Mouse (Mus musculus) natural killer cell, adult 2 months (primary cell): ENCODE measurements around the gene Arhgap21.

Source experiments
- DNase-seq, 2 experiments: peaks; one replicate each; pipeline ENCODE4 v3.0.0; 2022; ENCODE audit warnings: low spot score in 2 of 2

Gene Arhgap21

GRCm38 (mm10) chr2:20968441-20969200 lies at the start of gene Arhgap21:
Arhgap21 (minus strand) TSS chr2:20968881.
- peak in 1 of 2 experiments; percentile 21 for DNase-seq

GRCm38 (mm10) chr2:21016589-21016988 lies 47.9 kb upstream of the Arhgap21 start:
- no peak for DNase-seq

- no peak for DNase-seq
These were observed 42.2 kb upstream of the Arhgap21 start for GRCm38 (mm10) chr2:21010806-21011397.

GRCm38 (mm10) chr2:21010219-21010618 lies 41.5 kb upstream of the Arhgap21 start:
- no peak for DNase-seq

- no peak for DNase-seq
These were observed 40.8 kb upstream of the Arhgap21 start for GRCm38 (mm10) chr2:21009258-21010140.

- DNase-seq: no peak
These were observed 33.9 kb upstream of the Arhgap21 start for GRCm38 (mm10) chr2:21002538-21002937.

GRCm38 (mm10) chr2:21001156-21001555 lies 32.5 kb upstream of the Arhgap21 start:
- no peak for DNase-seq

- no peak for DNase-seq
These were observed 26.9 kb upstream of the Arhgap21 start for GRCm38 (mm10) chr2:20995547-20995946.

GRCm38 (mm10) chr2:20991508-20991907 lies 22.8 kb upstream of the Arhgap21 start:
- DNase-seq: no peak

- DNase-seq: no peak
These were observed 22.2 kb upstream of the Arhgap21 start for GRCm38 (mm10) chr2:20990907-20991306.

- DNase-seq: no peak
These were observed 21.4 kb upstream of the Arhgap21 start for GRCm38 (mm10) chr2:20990056-20990455.

- DNase-seq: no peak
These were observed 19.1 kb upstream of the Arhgap21 start for GRCm38 (mm10) chr2:20987822-20988221.

GRCm38 (mm10) chr2:20978726-20979125 lies 10.0 kb upstream of the Arhgap21 start:
- no peak for DNase-seq

- no peak for DNase-seq
These were observed 8.4 kb upstream of the Arhgap21 start for GRCm38 (mm10) chr2:20977051-20977450.

- DNase-seq: no peak
These were observed 4.8 kb upstream of the Arhgap21 start for GRCm38 (mm10) chr2:20973513-20973912.

GRCm38 (mm10) chr2:20972180-20972579 lies 3.5 kb upstream of the Arhgap21 start:
- DNase-seq: no peak

GRCm38 (mm10) chr2:20971628-20972027 lies 2.9 kb upstream of the Arhgap21 start:
- DNase-seq: no peak

GRCm38 (mm10) chr2:20969201-20970200 lies 820 bp upstream of the Arhgap21 start:
- peak; percentile 88 to 90 for DNase-seq

- DNase-seq: peak in 1 of 2 experiments; percentile 23
These were observed 882 bp downstream of the Arhgap21 start for GRCm38 (mm10) chr2:20967646-20968351.

GRCm38 (mm10) chr2:20967101-20967645 lies 1.5 kb downstream of the Arhgap21 start:
- peak in 1 of 2 experiments; percentile 8 for DNase-seq
